Mouse (Mus musculus): ENCODE results near the gene Etv4. TPM values are rescaled to one million over a fixed set of nuclear protein-coding genes. Genes with fewer than 3 reads are reported as not detected.

The Etv4 gene
- 2.4 and 2.6 TPM in 2 replicates for polyA plus RNA-seq (2012; rRNA removed)

GRCm38 (mm10) chr11:101785143-101785851 is at the start of gene Etv4:
Gene Etv4 (minus strand): TSS chr11:101785371.

GRCm38 (mm10) chr11:101732518-101733440 is 52.4 kb downstream of the Etv4 start, which contains the start of gene Dhx8:
Gene Dhx8 (plus strand): TSS chr11:101732919.

Other genes starting within 250 kb of the Etv4 start
- gene Brca1, start 233.4 kb downstream of the Etv4 start, polyA plus RNA-seq (2012; rRNA removed), result 1.8 and 2.1 TPM in 2 replicates
- gene Nbr1, start 233.2 kb downstream of the Etv4 start, polyA plus RNA-seq (2012; rRNA removed), result 125 and 130 TPM in 2 replicates
- gene Tmem106a, start 203.1 kb downstream of the Etv4 start, polyA plus RNA-seq (2012; rRNA removed), result 22.4 and 28.1 TPM in 2 replicates
- gene Gm11634, start 186.1 kb downstream of the Etv4 start, polyA plus RNA-seq (2012; rRNA removed), result not detected in 2 replicates
- gene Rdm1, start 158.2 kb downstream of the Etv4 start, polyA plus RNA-seq (2012; rRNA removed), result 23.0 and 23.3 TPM in 2 replicates
- 19.7 and 24.1 TPM in 2 replicates for gene Arl4d, start 119.8 kb downstream of the Etv4 start, polyA plus RNA-seq (2012; rRNA removed)
- 11.8 and 13.4 TPM in 2 replicates for gene Dhx8, start 52.5 kb downstream of the Etv4 start, polyA plus RNA-seq (2012; rRNA removed)
- 1.2 and 1.7 TPM in 2 replicates for gene Meox1, start 109.0 kb upstream of the Etv4 start, polyA plus RNA-seq (2012; rRNA removed)
- gene Sost, start 181.6 kb upstream of the Etv4 start, polyA plus RNA-seq (2012; rRNA removed), result 0.20 and 0.30 TPM in 2 replicates
- not detected in 2 replicates for gene Cfap97d1, start 198.9 kb upstream of the Etv4 start, polyA plus RNA-seq (2012; rRNA removed)
- 117 and 138 TPM in 2 replicates for gene Dusp3, start 201.6 kb upstream of the Etv4 start, polyA plus RNA-seq (2012; rRNA removed)
- 19.1 and 19.2 TPM in 2 replicates for gene Mpp3, start 243.1 kb upstream of the Etv4 start, polyA plus RNA-seq (2012; rRNA removed)